Mouse (Mus musculus) G1E (cell line): ENCODE measurements around the gene Khdc4.

Experiments
- CTCF ChIP-seq: IDR thresholded peaks from 2 replicates; pipeline ENCODE4 v1.5.1; 2012; ENCODE audit warnings: low read depth, low read length, inconsistent platforms, mixed read lengths
- GATA1 ChIP-seq: IDR thresholded peaks from 2 replicates; pipeline ENCODE4 v1.6.1; 2012; ENCODE audit warnings: borderline replicate concordance, low read length, inconsistent platforms, mixed read lengths
- GATA2 ChIP-seq: IDR thresholded peaks from 2 replicates; pipeline ENCODE4 v1.6.1; 2012; ENCODE audit warnings: low read depth, low read length, inconsistent platforms, borderline replicate concordance
- POLR2AphosphoS5 ChIP-seq: IDR thresholded peaks from 2 replicates; pipeline ENCODE4 v1.6.1; 2012; ENCODE audit warnings: low read depth, low read length, inconsistent platforms; ENCODE audit not compliant: insufficient replicate concordance
- TAL1 ChIP-seq: conservative IDR thresholded peaks from 2 replicates; pipeline ENCODE4 v1.6.1; 2012; ENCODE audit warnings: low read depth, low read length, inconsistent platforms, mixed read lengths

- TF ChIP-seq CTCF (no peak), GATA1 (no peak), TAL1 (no peak), POLR2AphosphoS5 (no peak), GATA2 (no peak)
These were observed 15.6 kb downstream of the Khdc4 start for GRCm38 (mm10) chr3:88701222-88701621.
